Mouse (Mus musculus) liver, adult 2 months (tissue): ENCODE measurements at regions not wholly inside any gene's neighbourhood (a gene's known extent, or its start where the extent isn't known, plus 50 kb on each side); places are given as distances from the start of the nearest gene placed in this dataset.
"Not testable (repeated sequence)": the region's sequence is repeated elsewhere in the genome, so short reads cannot be mapped to it uniquely, and the experiment has no call there.

Experiments
- CTCF ChIP-seq: fragments of 200-500 bp; IDR thresholded peaks from 2 replicates; pipeline ENCODE4 v1.5.1; 2011; ENCODE audit warnings: low read depth, low read length, control low read depth
- POLR2A ChIP-seq: fragments of 200-500 bp; IDR thresholded peaks from 2 replicates; pipeline ENCODE4 v1.6.1; 2011; ENCODE audit warnings: low read length, control low read depth; ENCODE audit not compliant: insufficient read depth; ENCODE audit errors: extremely low read depth

DNA sequence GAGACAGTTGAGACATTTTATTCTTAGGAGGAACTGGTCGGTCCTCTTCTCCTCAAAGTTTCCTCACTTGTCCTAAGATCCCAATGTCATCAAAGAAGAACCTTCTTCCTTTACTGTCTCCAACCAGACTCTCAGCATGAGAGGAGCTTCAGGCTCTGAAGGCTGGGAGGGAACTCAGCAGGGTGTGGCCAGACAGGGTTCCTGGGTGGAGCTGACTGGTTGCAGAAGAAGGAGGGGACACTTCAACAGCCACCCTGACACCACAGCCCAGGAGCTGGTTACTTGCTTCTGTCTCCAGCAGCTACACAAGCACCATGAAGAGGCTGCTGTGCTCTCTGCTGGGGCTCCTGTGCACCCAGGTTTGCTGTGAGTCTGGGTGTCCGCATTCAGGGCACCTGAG lies 866.5 kb upstream of the Olfr1507 start:
- not testable (repeated sequence) for TF ChIP-seq CTCF, POLR2A
